Mouse (Mus musculus) midbrain, postnatal 0 days (tissue): Measurements from ENCODE around the gene Vwa3a. TPM values are rescaled to one million over a fixed set of nuclear protein-coding genes. Genes with fewer than 3 reads are reported as not detected.

Experiments
- ATAC-seq: fragments of 200-750 bp; cut with Nextera tagmentation; 2 replicates; pipeline ENCODE4 v1.8.0; 2017; ENCODE audit warnings: moderate number of reproducible peaks, mild to moderate bottlenecking, moderate TSS enrichment, moderate library complexity; ENCODE audit not compliant: low FRiP score
- DNase-seq: peaks from one replicate; pipeline ENCODE4 v3.0.0-alpha.2; 2015; ENCODE audit warnings: low spot score
- H3K27ac ChIP-seq: fragments of 300-500 bp; sonication (generic); 2 replicates; pipeline ENCODE4 v1.5.1; 2014; ENCODE audit warnings: low read depth, mild to moderate bottlenecking, low read length, mixed read lengths
- H3K27me3 ChIP-seq: fragments of 300-500 bp; sonication (generic); 2 replicates; pipeline ENCODE4 v1.6.1; 2014; ENCODE audit warnings: low read length, control low read depth, mixed read lengths; ENCODE audit not compliant: insufficient read depth
- H3K36me3 ChIP-seq: fragments of 300-500 bp; sonication (generic); 2 replicates; pipeline ENCODE4 v1.6.1; 2014; ENCODE audit warnings: low read length, control low read depth, mixed read lengths; ENCODE audit not compliant: insufficient read depth
- H3K4me1 ChIP-seq: fragments of 300-500 bp; sonication (generic); 2 replicates; pipeline ENCODE4 v1.6.1; 2014; ENCODE audit warnings: mild to moderate bottlenecking, control low read depth, antibody characterized with exemption, low read length, mixed read lengths; ENCODE audit not compliant: insufficient read depth
- H3K4me2 ChIP-seq: fragments of 300-500 bp; sonication (generic); 2 replicates; pipeline ENCODE4 v1.6.1; 2014; ENCODE audit warnings: low read depth, mild to moderate bottlenecking, low read length, mixed read lengths; ENCODE audit not compliant: poor library complexity, severe bottlenecking
- H3K4me3 ChIP-seq: fragments of 300-500 bp; sonication (generic); 2 replicates; pipeline ENCODE4 v1.5.1; 2014; ENCODE audit warnings: low read depth, mild to moderate bottlenecking, low read length, moderate library complexity
- H3K9ac ChIP-seq: fragments of 300-500 bp; sonication (generic); replicated peaks from 2 replicates; pipeline ENCODE4 v1.6.1; 2014; ENCODE audit warnings: mild to moderate bottlenecking, low read length, moderate library complexity, mixed read lengths; ENCODE audit not compliant: poor library complexity, severe bottlenecking
- H3K9me3 ChIP-seq: fragments of 300-500 bp; sonication (generic); 2 replicates; pipeline ENCODE4 v1.6.1; 2016; ENCODE audit warnings: low read length, control low read depth
- CTCF ChIP-seq: IDR thresholded peaks from 2 replicates; pipeline ENCODE4 v1.5.1; 2016; ENCODE audit warnings: antibody characterized with exemption, mild to moderate bottlenecking
- WGBS: fragments of 180-500 bp; shearing (Covaris S2); extraction: QIAGEN DNeasy Blood & Tissue Kit; methylation state at CpG from one replicate; pipeline ENCODE4 v1.1.7; 2014; 5-methylcytosine and 5-hydroxymethylcytosine counted together
- polyA plus RNA-seq: library from polyadenylated mRNA; unstranded; fragments of >200 nt; fragmentation: Nextera tagmentation; extraction: Ambion mirVana; gene quantifications from 2 replicates; pipeline ENCODE4 v1.2.1, GENCODE M21; 2015
- total RNA-seq: library from RNA; depleted of rRNA; stranded (reverse); fragments of >200 nt; gene quantifications from 2 replicates; pipeline ENCODE4 v1.2.3, GENCODE M21; 2014

Gene Vwa3a
- total and polyA plus RNA-seq, 2 experiments from 2014 or later: 1.6 to 2.3 TPM

- peak within 1 kb of the TSS; percentile 76 for H3K4me2 ChIP-seq
- H3K27me3 ChIP-seq: no peaks in the 10 kb centered on the region
- H3K9me3 ChIP-seq: no peaks in the 10 kb centered on the region
- H3K27ac ChIP-seq: peak within 1 kb of the TSS; percentile 96
- peak within 1 kb of the TSS; percentile 87 for H3K4me3 ChIP-seq
- H3K36me3 ChIP-seq: no peaks in the 10 kb centered on the region
- peak; percentile 39 for TF ChIP-seq CTCF
- ATAC-seq (peak; percentile 91), DNase-seq (peak; percentile 86)
- peaks cover 5% of the 10 kb centered on the region; the same call in 1 of the 2 replicates for H3K4me1 ChIP-seq
- WGBS: 5% methylated on average over 28 of the region's 35 CpGs
- H3K9ac ChIP-seq: peak within 1 kb of the TSS; percentile 95
Measured at GRCm38 (mm10) chr7:120842345-120843036, 103.4 kb downstream of the Vwa3a start, which contains the start of gene Eef2k. TSS of gene Eef2k (plus strand) at chr7:120842831.

GRCm38 (mm10) chr7:120843037-120843621 is 104.0 kb downstream of the Vwa3a start:
- DNase-seq (peak; percentile 92), ATAC-seq (peak; percentile 87)
- Histone ChIP-seq H3K4me3 (peak overlapping the region; percentile 87), H3K27me3 (no peaks in the 10 kb centered on the region), H3K9ac (peak overlapping the region; percentile 95), H3K4me1 (peaks cover 5% of the 10 kb centered on the region; the same call in 1 of the 2 replicates), H3K9me3 (no peaks in the 10 kb centered on the region), H3K36me3 (no peaks in the 10 kb centered on the region), H3K4me2 (peak overlapping the region; percentile 76), H3K27ac (peak overlapping the region; percentile 96)
- TF ChIP-seq CTCF: no peak
- under 1% methylated on average over 40 of the region's 40 CpGs for WGBS

- peak overlapping the region; percentile 87 for H3K4me3 ChIP-seq
- H3K4me1 ChIP-seq: peaks cover 5% of the 10 kb centered on the region; the same call in 1 of the 2 replicates
- DNase-seq (peak; percentile 38), ATAC-seq (no peak)
- H3K4me2 ChIP-seq: peak overlapping the region; percentile 76
- no peaks in the 10 kb centered on the region for H3K9me3 ChIP-seq
- no peaks in the 10 kb centered on the region for H3K36me3 ChIP-seq
- TF ChIP-seq CTCF: no peak
- 2% methylated on average over 16 of the region's 16 CpGs for WGBS
- peak overlapping the region; percentile 95 for H3K9ac ChIP-seq
- H3K27ac ChIP-seq: peak overlapping the region; percentile 96
- no peaks in the 10 kb centered on the region for H3K27me3 ChIP-seq
Measured at GRCm38 (mm10) chr7:120843852-120844435, 104.8 kb downstream of the Vwa3a start.

GRCm38 (mm10) chr7:120844689-120845088 is 105.6 kb downstream of the Vwa3a start:
- Histone ChIP-seq H3K9me3 (no peaks in the 10 kb centered on the region), H3K4me1 (peaks cover 5% of the 10 kb centered on the region; the same call in 1 of the 2 replicates), H3K36me3 (no peaks in the 10 kb centered on the region), H3K27me3 (no peaks in the 10 kb centered on the region), H3K4me3 (peak overlapping the region; percentile 87), H3K9ac (peak overlapping the region; percentile 95; the same call in 1 of the 2 replicates), H3K4me2 (peak overlapping the region; percentile 76), H3K27ac (no peak overlapping the region)
- ATAC-seq (no peak), DNase-seq (no peak)
- 5% methylated on average over 9 of the region's 9 CpGs for WGBS
- TF ChIP-seq CTCF: no peak

GRCm38 (mm10) chr7:120848831-120849512 is 109.9 kb downstream of the Vwa3a start:
- no peak for TF ChIP-seq CTCF
- Histone ChIP-seq H3K4me3 (no peak overlapping the region), H3K9me3 (no peaks in the 10 kb centered on the region), H3K36me3 (no peaks in the 10 kb centered on the region), H3K27ac (no peak overlapping the region), H3K4me1 (peaks cover 5% of the 10 kb centered on the region; the same call in 1 of the 2 replicates), H3K27me3 (no peaks in the 10 kb centered on the region), H3K4me2 (no peak overlapping the region), H3K9ac (no peak overlapping the region)
- ATAC-seq: no peak
- no peak for DNase-seq
- 94% methylated on average over 3 of the region's 3 CpGs for WGBS
